Mouse (Mus musculus) liver, postnatal 0 days (tissue): ENCODE results near the gene Siae.

Experiments used
- CTCF ChIP-seq: sonication (generic); IDR thresholded peaks from 2 replicates; pipeline ENCODE4 v1.5.1; 2016; ENCODE audit warnings: antibody characterized with exemption, low read depth
- EP300 ChIP-seq: IDR thresholded peaks from 2 replicates; pipeline ENCODE4 v1.6.1; 2016; ENCODE audit warnings: antibody characterized with exemption, low read depth, mild to moderate bottlenecking

- TF ChIP-seq CTCF (no peak), EP300 (no peak)
Observed at GRCm38 (mm10) chr9:37567892-37568604, 12.6 kb downstream of the Siae start.
